Mouse (Mus musculus) G1E (cell line): ENCODE measurements around the gene Vsx2. TPM values are rescaled to one million over a fixed set of nuclear protein-coding genes. Genes with fewer than 3 reads are reported as not detected.

Experiments used
- ATAC-seq: 2 replicates; pipeline ENCODE4 v1.8.0; 2016; ENCODE audit warnings: mild to moderate bottlenecking; ENCODE audit not compliant: insufficient number of reproducible peaks, poor library complexity, low FRiP score, severe bottlenecking; ENCODE audit errors: extremely low read depth
- DNase-seq: peaks from one replicate; pipeline ENCODE4 v3.0.0; 2012; ENCODE audit warnings: low spot score
- H3K27me3 ChIP-seq: 2 replicates; pipeline ENCODE4 v1.6.1; 2012; ENCODE audit warnings: mild to moderate bottlenecking, low read length, inconsistent platforms; ENCODE audit not compliant: insufficient read depth
- H3K36me3 ChIP-seq: replicated peaks from 2 replicates; pipeline ENCODE3; 2012; ENCODE audit warnings: mild to moderate bottlenecking, inconsistent platforms
- H3K4me1 ChIP-seq: 2 replicates; pipeline ENCODE4 v1.6.1; 2012; ENCODE audit warnings: low read depth, low read length, inconsistent platforms, mixed read lengths; ENCODE audit not compliant: insufficient read depth
- H3K4me3 ChIP-seq: 2 replicates; pipeline ENCODE4 v1.5.1; 2012; ENCODE audit warnings: low read depth, mild to moderate bottlenecking, inconsistent platforms, low read length, moderate library complexity, mixed read lengths
- H3K9me3 ChIP-seq: replicated peaks from 2 replicates; pipeline ENCODE4 v1.6.1; 2012; ENCODE audit warnings: inconsistent platforms
- CTCF ChIP-seq: IDR thresholded peaks from 2 replicates; pipeline ENCODE4 v1.5.1; 2012; ENCODE audit warnings: low read depth, low read length, inconsistent platforms, mixed read lengths
- GATA1 ChIP-seq: IDR thresholded peaks from 2 replicates; pipeline ENCODE4 v1.6.1; 2012; ENCODE audit warnings: borderline replicate concordance, low read length, inconsistent platforms, mixed read lengths
- GATA2 ChIP-seq: IDR thresholded peaks from 2 replicates; pipeline ENCODE4 v1.6.1; 2012; ENCODE audit warnings: low read depth, low read length, inconsistent platforms, borderline replicate concordance
- POLR2AphosphoS5 ChIP-seq: IDR thresholded peaks from 2 replicates; pipeline ENCODE4 v1.6.1; 2012; ENCODE audit warnings: low read depth, low read length, inconsistent platforms; ENCODE audit not compliant: insufficient replicate concordance
- TAL1 ChIP-seq: conservative IDR thresholded peaks from 2 replicates; pipeline ENCODE4 v1.6.1; 2012; ENCODE audit warnings: low read depth, low read length, inconsistent platforms, mixed read lengths
- polyA plus RNA-seq: library from polyadenylated mRNA; stranded (reverse); fragments of >175 nt; gene quantifications from 2 replicates; pipeline ENCODE4 v1.2.3, GENCODE M21; 2012
- total RNA-seq, 2 experiments: library from RNA; stranded (forward) in 1 of 2; stranded (reverse) in 1 of 2; fragments of 200-1000 nt in 1 of 2; fragments of >200 nt in 1 of 2; fragmentation: Nextera tagmentation in 1 of 2; gene quantifications; 2 replicates each; pipeline ENCODE4 v1.2.3; 2014 to 2017

The Vsx2 gene
- total and polyA plus RNA-seq, 3 experiments, result 0.05 TPM; not detected in 2

DNA sequence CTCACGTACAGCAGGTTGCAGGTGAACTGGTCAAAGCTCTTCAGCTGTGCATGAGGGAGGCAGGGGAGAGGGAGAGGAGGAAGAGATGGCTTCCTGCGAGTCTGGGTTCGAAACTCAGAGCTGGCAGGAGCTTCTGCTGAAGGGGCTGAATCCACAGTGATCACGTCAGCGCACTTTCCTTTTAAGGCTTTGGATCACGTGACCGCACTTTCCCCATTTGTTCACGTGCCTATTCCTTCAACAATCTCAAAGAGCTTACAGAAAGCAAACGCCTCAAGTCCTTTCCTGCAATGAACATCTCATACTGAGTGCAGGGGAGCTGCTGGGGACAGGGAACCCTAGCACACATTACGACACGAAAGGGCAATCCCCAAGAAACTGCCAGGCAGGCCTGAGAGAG, 44.4 kb downstream of the Vsx2 start:
- H3K36me3 ChIP-seq, result peaks cover 53% of the 10 kb centered on the region
- DNase-seq (no peak), ATAC-seq (no peak)
- H3K9me3 ChIP-seq, result no peaks in the 10 kb centered on the region
- no peaks in the 10 kb centered on the region for H3K27me3 ChIP-seq
- H3K4me3 ChIP-seq, result no peak overlapping the region
- TF ChIP-seq TAL1 (no peak), GATA1 (no peak), GATA2 (no peak)
- H3K4me1 ChIP-seq, result peaks cover 21% of the 10 kb centered on the region

DNA sequence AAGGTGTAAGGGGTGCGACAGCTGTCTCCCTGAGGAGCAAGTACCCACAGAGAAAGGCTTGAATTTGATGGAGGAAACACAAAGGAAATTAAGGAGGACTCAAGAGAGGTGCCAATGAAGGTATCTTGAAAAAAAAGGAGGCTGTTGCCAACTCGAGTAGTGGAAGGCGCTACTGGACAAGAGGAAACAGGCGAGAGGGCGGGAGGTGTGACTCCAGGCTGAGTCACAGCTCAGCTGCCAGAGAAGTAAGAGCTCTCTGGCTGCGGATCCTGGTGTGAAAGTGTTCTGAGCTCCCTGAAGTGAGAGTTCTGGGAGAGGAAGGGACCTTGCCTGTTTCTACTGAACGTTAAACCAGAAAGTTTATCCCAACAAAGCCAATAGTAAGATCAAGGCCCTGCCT, 45.0 kb downstream of the Vsx2 start:
- no peak for ATAC-seq
- no peaks in the 10 kb centered on the region for H3K27me3 ChIP-seq
- DNase-seq, result no peak
- H3K4me1 ChIP-seq, result peaks cover 21% of the 10 kb centered on the region
- no peak for TF ChIP-seq GATA1
- TF ChIP-seq POLR2AphosphoS5, result no peak
- TF ChIP-seq GATA2, result no peak
- no peak for TF ChIP-seq CTCF
- H3K9me3 ChIP-seq, result no peaks in the 10 kb centered on the region
- no peak overlapping the region for H3K4me3 ChIP-seq
- H3K36me3 ChIP-seq, result peaks cover 49% of the 10 kb centered on the region

DNA sequence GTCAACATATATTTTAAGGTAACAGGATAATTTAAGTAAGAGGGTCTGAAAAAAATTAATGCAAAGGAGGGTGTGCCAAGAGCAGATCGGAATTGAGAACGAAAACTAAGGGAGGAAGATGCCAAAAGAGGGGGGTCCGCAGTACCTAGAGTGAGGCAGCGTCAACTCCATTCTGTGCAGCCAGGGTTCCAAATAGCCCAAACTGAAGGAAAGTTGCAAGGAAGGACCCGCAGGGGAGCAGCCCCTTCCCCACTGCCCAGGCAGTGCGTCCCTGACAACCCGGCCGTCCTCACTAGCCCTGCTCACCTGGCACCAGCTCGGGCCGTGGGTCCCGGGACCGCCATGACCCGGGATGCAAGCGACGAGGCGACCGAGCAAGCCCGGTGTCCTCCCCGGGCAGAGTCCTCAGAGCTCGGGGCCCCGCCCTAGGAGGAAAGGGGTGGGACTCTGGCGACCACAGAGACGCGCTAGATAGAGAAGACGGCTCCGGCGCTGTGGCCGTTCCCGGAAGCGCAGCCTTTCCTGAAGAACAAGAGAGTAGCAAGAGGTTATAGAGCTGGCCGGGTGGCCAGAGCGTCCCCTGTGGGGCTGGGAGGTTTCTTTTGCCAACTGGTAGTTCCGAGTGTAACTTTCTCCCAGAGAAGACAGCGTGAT, 47.5 kb downstream of the Vsx2 start, which contains the start of gene Abcd4:
TSS of gene Abcd4 (minus strand) at position 437 of the 654 bp plus-strand sequence.
- Histone ChIP-seq H3K4me1 (peaks cover 22% of the 10 kb centered on the region), H3K4me3 (peak within 1 kb of the TSS; percentile 79), H3K36me3 (peaks cover 31% of the 10 kb centered on the region), H3K27me3 (no peaks in the 10 kb centered on the region; the same call in 1 of the 2 replicates), H3K9me3 (no peaks in the 10 kb centered on the region)
- TF ChIP-seq TAL1 (no peak), POLR2AphosphoS5 (no peak)
- ATAC-seq (peak; percentile 100), DNase-seq (peak; percentile 99)

DNA sequence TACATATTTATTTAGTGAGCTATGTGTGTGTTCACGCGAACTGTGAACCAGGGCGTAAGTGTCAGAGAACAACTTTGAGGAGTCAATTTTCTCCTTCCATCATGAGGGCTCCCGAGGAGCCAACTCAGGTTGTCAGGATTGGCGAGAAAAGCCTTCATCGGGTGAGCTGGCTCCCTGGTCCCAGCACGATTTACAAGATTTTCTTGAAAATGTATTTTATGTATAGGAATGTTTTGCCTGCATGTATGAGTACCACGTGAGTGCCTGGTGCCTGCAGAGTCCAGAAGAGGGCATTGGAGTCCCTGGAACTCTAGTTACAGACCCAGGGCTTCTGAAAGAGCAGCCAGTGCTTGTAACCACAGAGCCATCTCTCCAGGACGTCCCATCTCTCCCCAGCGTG, 48.1 kb downstream of the Vsx2 start:
- peak overlapping the region; percentile 79 for H3K4me3 ChIP-seq
- no peak for DNase-seq
- TF ChIP-seq GATA2, result no peak
- no peak for TF ChIP-seq POLR2AphosphoS5
- no peak for TF ChIP-seq GATA1
- TF ChIP-seq TAL1, result no peak
- no peak for TF ChIP-seq CTCF
- peaks cover 20% of the 10 kb centered on the region for H3K4me1 ChIP-seq
- H3K9me3 ChIP-seq, result no peaks in the 10 kb centered on the region
- H3K27me3 ChIP-seq, result no peaks in the 10 kb centered on the region; the same call in 1 of the 2 replicates
- peaks cover 26% of the 10 kb centered on the region for H3K36me3 ChIP-seq
- peak; percentile 7; the same call in 1 of the 2 replicates for ATAC-seq

DNA sequence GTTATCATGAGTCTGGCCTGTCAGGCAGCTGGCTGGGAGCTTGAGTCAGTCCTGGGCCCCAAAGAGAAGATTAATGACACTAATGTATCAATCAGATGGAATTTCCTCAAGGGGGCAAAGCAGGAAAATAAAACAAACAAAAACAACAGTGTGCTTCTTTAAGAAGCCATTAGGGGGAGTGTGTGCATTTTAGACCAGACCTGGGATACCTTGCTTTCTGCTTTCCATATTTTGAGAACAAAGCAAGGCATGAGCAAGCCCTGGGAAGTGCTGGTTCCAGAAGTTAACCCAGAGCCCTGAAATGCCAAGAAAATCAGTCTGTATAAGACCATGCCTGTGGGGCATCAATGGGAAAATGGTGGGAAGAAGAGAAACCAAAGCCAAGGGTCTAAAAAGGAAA, 51.4 kb downstream of the Vsx2 start:
- Histone ChIP-seq H3K36me3 (no peaks in the 10 kb centered on the region), H3K4me3 (no peak overlapping the region), H3K27me3 (peaks cover 21% of the 10 kb centered on the region), H3K4me1 (peaks cover 12% of the 10 kb centered on the region; the same call in 1 of the 2 replicates), H3K9me3 (no peaks in the 10 kb centered on the region)
- ATAC-seq (no peak), DNase-seq (no peak)
- TF ChIP-seq GATA1 (no peak), POLR2AphosphoS5 (no peak), GATA2 (no peak), CTCF (no peak; the same call in 1 of the 2 replicates), TAL1 (no peak)

DNA sequence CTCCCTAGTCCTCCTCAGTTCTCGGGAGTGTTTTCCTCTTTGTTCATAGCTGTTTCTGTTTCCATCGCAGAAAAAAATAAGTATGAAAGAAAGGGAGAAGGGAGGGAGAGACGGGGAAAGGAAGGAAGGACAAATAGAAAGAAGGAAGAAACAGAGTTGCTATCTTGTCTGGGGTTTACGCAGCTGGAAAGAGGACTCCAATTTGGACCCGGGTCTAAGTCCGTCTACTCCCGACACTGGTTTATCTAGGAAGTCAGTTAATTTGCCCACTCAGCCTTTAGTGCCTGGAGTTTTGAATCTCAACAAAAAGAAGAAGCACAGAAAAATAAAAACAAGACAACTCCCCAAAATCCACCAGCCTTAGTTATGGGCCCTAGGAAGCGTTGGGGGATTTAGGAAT, 55.0 kb downstream of the Vsx2 start:
- Histone ChIP-seq H3K4me1 (peaks cover 5% of the 10 kb centered on the region; the same call in 1 of the 2 replicates), H3K36me3 (no peaks in the 10 kb centered on the region), H3K9me3 (no peaks in the 10 kb centered on the region), H3K27me3 (peaks cover 31% of the 10 kb centered on the region), H3K4me3 (no peak overlapping the region)
- TF ChIP-seq GATA1 (no peak), POLR2AphosphoS5 (no peak), TAL1 (no peak), GATA2 (no peak)
- ATAC-seq, result no peak
- DNase-seq, result no peak

DNA sequence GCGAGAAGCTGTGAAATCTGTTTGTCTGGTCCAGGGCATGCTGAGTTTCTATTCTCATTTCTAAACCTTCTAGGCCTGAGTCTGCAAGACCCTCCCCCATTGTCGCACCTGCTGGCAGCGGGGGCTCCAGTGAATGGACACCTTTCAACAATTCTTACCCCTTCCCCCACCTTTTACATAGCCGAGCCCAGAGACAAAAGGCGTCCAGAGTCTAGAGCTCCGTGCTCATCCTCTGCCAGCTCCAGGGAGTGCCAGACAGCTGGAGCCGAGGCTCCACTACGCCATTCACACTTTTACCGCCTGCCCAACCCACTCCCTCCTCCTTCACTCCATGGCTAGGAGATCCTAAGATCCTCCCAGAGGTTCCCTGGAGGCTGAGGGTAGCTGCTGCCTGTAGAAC, 55.6 kb downstream of the Vsx2 start:
- H3K4me1 ChIP-seq, result peaks cover 5% of the 10 kb centered on the region; the same call in 1 of the 2 replicates
- H3K36me3 ChIP-seq, result no peaks in the 10 kb centered on the region
- ATAC-seq (no peak), DNase-seq (no peak)
- H3K9me3 ChIP-seq, result no peaks in the 10 kb centered on the region
- TF ChIP-seq TAL1 (no peak), GATA1 (no peak), POLR2AphosphoS5 (no peak), GATA2 (no peak), CTCF (no peak)
- H3K27me3 ChIP-seq, result peaks cover 34% of the 10 kb centered on the region
- no peak overlapping the region for H3K4me3 ChIP-seq
